Comparison of ENCODE assay signal across 13 mouse cellular contexts in the genomic region with DNA sequence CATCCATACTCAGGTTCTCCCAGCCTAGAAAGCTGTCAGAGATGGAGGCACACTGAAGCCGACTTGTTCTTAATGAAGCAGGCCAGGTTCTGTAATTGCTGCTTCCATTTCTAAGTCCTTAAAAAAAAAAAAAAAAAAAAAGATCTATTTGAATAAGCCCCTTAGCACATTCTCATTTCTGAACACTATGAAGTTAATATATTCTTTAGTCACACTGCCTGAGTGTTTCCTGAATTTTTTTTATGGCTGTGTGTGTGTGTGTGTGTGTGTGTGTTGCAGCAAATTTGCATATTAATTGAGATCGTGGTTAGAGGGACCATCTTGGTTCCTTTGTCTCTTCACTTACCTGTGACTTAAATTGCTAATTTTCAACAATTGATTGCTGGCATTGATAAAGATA. TPM values are rescaled to one million over a fixed set of nuclear protein-coding genes. Genes with fewer than 3 reads are reported as not detected.
DNase-seq lines count a peak whose midpoint lies in the region; ATAC-seq and TF ChIP-seq lines count a peak whose summit lies in the region.
"Had no signal": no experiment of that assay in that cellular context is flagged by ENCODE, and none has a peak within 500 bp of the region (broad histone marks: within the 10 kb centered on the region; RNA-seq: fewer than 3 reads in every experiment).

No protein-coding gene starts in this region.

- peak overlapping the region; percentile 46 for H3K4me2 ChIP-seq in heart, postnatal 0 days (ENCODE audit: low read depth, low read length)
- no peak overlapping the region for H3K4me2 ChIP-seq in lung, embryonic 16.5 days (ENCODE audit: low read depth, low read length)
- no peak overlapping the region; the same call in 1 of the 2 replicates for H3K4me2 ChIP-seq in hindbrain, embryonic 16.5 days (ENCODE audit: low read length)
- H3K4me2 ChIP-seq in stomach, embryonic 16.5 days (ENCODE audit: low read depth, low read length), result no peak overlapping the region

- no peak overlapping the region for H3K4me3 ChIP-seq in heart, postnatal 0 days (ENCODE audit: low read depth, low read length)
- H3K4me3 ChIP-seq in lung, embryonic 16.5 days (ENCODE audit: low read length), result no peak overlapping the region
- no peak overlapping the region for H3K4me3 ChIP-seq in lung, adult 2 months (replicated peaks; ENCODE audit: extremely low read depth, low read depth, low read length)
- no peak overlapping the region for H3K4me3 ChIP-seq in hindbrain, embryonic 16.5 days (ENCODE audit: low read length)
- H3K4me3 ChIP-seq in stomach, embryonic 16.5 days (replicated peaks; ENCODE audit: low read length), result no peak overlapping the region
- H3K4me3 ChIP-seq: megakaryocyte, embryonic 14.5 days had no signal

- ATAC-seq in heart, postnatal 0 days (ENCODE audit: insufficient read depth, low read depth), result no peak
- no peak for ATAC-seq in lung, embryonic 16.5 days (ENCODE audit: low read depth)
- no peak for ATAC-seq in hindbrain, embryonic 16.5 days
- no peak for ATAC-seq in stomach, embryonic 16.5 days (ENCODE audit: insufficient read depth, low FRiP score)

- no peak for TF ChIP-seq EP300 in heart, postnatal 0 days (IDR thresholded peaks at IDR 0.05; ENCODE audit: low read depth)

- no peak for TF ChIP-seq POLR2A in lung, adult 2 months (IDR thresholded peaks at IDR 0.05; ENCODE audit: borderline replicate concordance, extremely low read depth, low read depth, low read length)

- peak overlapping the region; percentile 74 for H3K27ac ChIP-seq in heart, postnatal 0 days (ENCODE audit: low read depth)
- 0 out of 2 replicates have a peak overlapping the region, but pooled peaks have one; percentile 25 for H3K27ac ChIP-seq in lung, embryonic 16.5 days (ENCODE audit: low read length)
- H3K27ac ChIP-seq in hindbrain, embryonic 16.5 days (ENCODE audit: low read depth, low read length), result peak overlapping the region; percentile 73
- peak overlapping the region; percentile 25; the same call in 1 of the 2 replicates for H3K27ac ChIP-seq in stomach, embryonic 16.5 days (ENCODE audit: low read length)
- H3K27ac ChIP-seq: liver, embryonic 14.5 days had no signal

- no peaks in the 10 kb centered on the region for H3K27me3 ChIP-seq in heart, postnatal 0 days (ENCODE audit: control insufficient read depth, insufficient read depth, low read length)
- no peaks in the 10 kb centered on the region for H3K27me3 ChIP-seq in lung, embryonic 16.5 days (ENCODE audit: control insufficient read depth, insufficient read depth, low read depth, low read length)
- H3K27me3 ChIP-seq in hindbrain, embryonic 16.5 days (replicated peaks; ENCODE audit: control insufficient read depth, insufficient read depth, low read length), result no peaks in the 10 kb centered on the region
- no peaks in the 10 kb centered on the region for H3K27me3 ChIP-seq in stomach, embryonic 16.5 days (ENCODE audit: control insufficient read depth, insufficient read depth, low read length)
- H3K27me3 ChIP-seq: megakaryocyte, embryonic 14.5 days had no signal

- 0 out of 2 replicates have a peak, but pooled peaks cover 8% of the 10 kb centered on the region for H3K36me3 ChIP-seq in heart, postnatal 0 days (replicated peaks; ENCODE audit: control insufficient read depth, insufficient read depth, low read length)
- H3K36me3 ChIP-seq in lung, embryonic 16.5 days (ENCODE audit: control insufficient read depth, insufficient read depth, low read length), result peaks cover 10% of the 10 kb centered on the region; the same call in 1 of the 2 replicates
- H3K36me3 ChIP-seq in hindbrain, embryonic 16.5 days (ENCODE audit: control insufficient read depth, insufficient read depth, low read length), result peaks cover 7% of the 10 kb centered on the region
- H3K36me3 ChIP-seq in stomach, embryonic 16.5 days (ENCODE audit: control insufficient read depth, insufficient read depth, low read length), result peaks cover 1% of the 10 kb centered on the region; the same call in 1 of the 2 replicates

- intact Hi-C loops in heart, postnatal 36 days (cut with DNase I), result no loop called here

- peaks cover 3% of the 10 kb centered on the region; the same call in 1 of the 2 replicates for H3K4me1 ChIP-seq in heart, postnatal 0 days (ENCODE audit: control insufficient read depth, insufficient read depth)
- peaks cover 8% of the 10 kb centered on the region for H3K4me1 ChIP-seq in lung, embryonic 16.5 days (replicated peaks; ENCODE audit: control insufficient read depth, insufficient read depth, low read length)
- peaks cover 3% of the 10 kb centered on the region; the same call in 1 of the 2 replicates for H3K4me1 ChIP-seq in lung, adult 2 months (ENCODE audit: control insufficient read depth, insufficient read depth, low read length)
- peaks cover 9% of the 10 kb centered on the region for H3K4me1 ChIP-seq in hindbrain, embryonic 16.5 days (ENCODE audit: control insufficient read depth, insufficient read depth, low read depth, low read length)
- peaks cover 11% of the 10 kb centered on the region for H3K4me1 ChIP-seq in stomach, embryonic 16.5 days (ENCODE audit: control insufficient read depth, insufficient read depth, low read length)
- H3K4me1 ChIP-seq: megakaryocyte, embryonic 14.5 days had no signal

- no peaks in the 10 kb centered on the region for H3K9me3 ChIP-seq in heart, postnatal 0 days (replicated peaks; ENCODE audit: control insufficient read depth, low read length)
- H3K9me3 ChIP-seq in lung, embryonic 16.5 days (ENCODE audit: control insufficient read depth, low read length), result no peaks in the 10 kb centered on the region
- no peaks in the 10 kb centered on the region for H3K9me3 ChIP-seq in hindbrain, embryonic 16.5 days (ENCODE audit: control insufficient read depth, low read length)
- H3K9me3 ChIP-seq in stomach, embryonic 16.5 days (replicated peaks; ENCODE audit: control insufficient read depth, low read length), result no peaks in the 10 kb centered on the region

- 65% methylated on average over 2 of the region's 2 CpGs for WGBS in heart, postnatal 0 days
- 64% methylated on average over 2 of the region's 2 CpGs for WGBS in lung, embryonic 16.5 days
- WGBS in lung, adult 2 months, result 58% methylated on average over 2 of the region's 2 CpGs
- 43% methylated on average over 2 of the region's 2 CpGs for WGBS in hindbrain, embryonic 16.5 days
- 62% methylated on average over 2 of the region's 2 CpGs for whole genome bisulfite sequencing in stomach, embryonic 16.5 days

- no peak overlapping the region for H3K9ac ChIP-seq in heart, postnatal 0 days (replicated peaks; ENCODE audit: low read depth, low read length)
- no peak overlapping the region for H3K9ac ChIP-seq in lung, embryonic 16.5 days (ENCODE audit: low read length)
- no peak overlapping the region for H3K9ac ChIP-seq in hindbrain, embryonic 16.5 days (ENCODE audit: low read depth, low read length)
- no peak overlapping the region for H3K9ac ChIP-seq in stomach, embryonic 16.5 days (ENCODE audit: low read length)
- H3K9ac ChIP-seq: liver, embryonic 14.5 days had no signal

- DNase-seq in heart, postnatal 0 days (ENCODE audit: low spot score), result no peak
- DNase-seq in heart, postnatal 36 days, result no peak
- no peak for DNase-seq in lung, adult 2 months
- DNase-seq in frontal cortex, postnatal 10 days (ENCODE audit: low spot score in 2 of 2), result no peak
- DNase-seq: adrenal gland, postnatal 25 days; cerebellum, adult 11-12 months; kidney, postnatal 36 days; right cerebral cortex, postnatal 4 days had no signal

- no peak for TF ChIP-seq CTCF in heart, postnatal 0 days (IDR thresholded peaks at IDR 0.05; ENCODE audit: low read depth)
- TF ChIP-seq CTCF in lung, adult 2 months (IDR thresholded peaks at IDR 0.05; ENCODE audit: insufficient read depth, low read length), result no peak

RNA-seq across cellular contexts. Expression of a gene that starts 47.8 kb away (rescaled TPM):
- 14.9 and 27.9 TPM in 2 replicates for total RNA-seq in heart, postnatal 0 days (2014; rRNA removed; ENCODE audit: low replicate concordance)
- 4.8 and 5.4 TPM in 2 replicates for polyA plus RNA-seq in heart, postnatal 0 days (2015; fragmentation: Nextera tagmentation; extraction: Ambion mirVana)
- total RNA-seq in heart, postnatal 36 days (2021), result 10 to 100 TPM; 10.4 to 10.8 TPM
- 20.0 and 22.0 TPM in 2 replicates for polyA plus RNA-seq in lung, embryonic 16.5 days (2015; fragmentation: Nextera tagmentation; extraction: Ambion mirVana)
- 37.2 and 42.3 TPM in 2 replicates for polyA plus RNA-seq in lung, adult 2 months (2012; rRNA removed)
- polyA plus RNA-seq in hindbrain, embryonic 16.5 days (2015; fragmentation: Nextera tagmentation; extraction: Ambion mirVana), result 28.9 and 36.0 TPM in 2 replicates
- polyA plus RNA-seq in stomach, embryonic 16.5 days (2015; fragmentation: Nextera tagmentation; extraction: Ambion mirVana), result 14.5 and 15.2 TPM in 2 replicates
